Mouse (Mus musculus) thymus, adult 2 months (tissue): ENCODE measurements at regions not wholly inside any gene's neighbourhood (a gene's known extent, or its start where the extent isn't known, plus 50 kb on each side); places are given as distances from the start of the nearest gene placed in this dataset.

ENCODE experiments used
- CTCF ChIP-seq: fragments of 200-500 bp; IDR thresholded peaks from 2 replicates; pipeline ENCODE4 v1.5.1; 2012; ENCODE audit warnings: mild to moderate bottlenecking, control low read depth, low read length, moderate library complexity, borderline replicate concordance; ENCODE audit not compliant: control insufficient read depth, poor library complexity, insufficient read depth; ENCODE audit errors: extremely low read depth
- POLR2A ChIP-seq: fragments of 200-500 bp; IDR thresholded peaks from 2 replicates; pipeline ENCODE4 v1.6.1; 2012; ENCODE audit warnings: mild to moderate bottlenecking, low read length, control low read depth, moderate library complexity; ENCODE audit not compliant: control insufficient read depth, poor library complexity, insufficient read depth; ENCODE audit errors: extremely low read depth

DNA sequence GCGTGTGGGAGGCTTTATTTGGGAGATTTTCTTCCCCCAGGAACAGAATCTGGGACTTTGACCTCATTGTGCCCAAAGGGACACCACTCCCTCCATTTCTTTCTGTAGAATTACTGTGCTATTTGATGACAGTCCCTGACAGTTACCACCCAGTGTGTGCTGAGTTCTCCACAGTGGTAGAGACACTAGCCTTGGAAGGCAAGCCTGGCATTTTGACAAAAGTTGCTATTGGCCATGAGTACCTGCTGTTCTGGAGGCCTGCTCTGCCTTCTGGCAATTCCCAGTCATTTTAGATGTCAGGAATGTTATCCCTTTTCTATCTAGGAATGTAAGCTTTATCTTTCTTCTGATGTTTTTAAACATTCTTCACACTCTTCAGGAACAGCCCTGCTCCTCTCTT lies 108.3 kb downstream of the Efnb2 start:
- no peak for TF ChIP-seq POLR2A
- no peak for TF ChIP-seq CTCF
